Mouse (Mus musculus) hindlimb bud, embryonic 11.5 days (tissue): ENCODE data around the gene Notch2.
"Not testable (repeated sequence)": the region's sequence is repeated elsewhere in the genome, so short reads cannot be mapped to it uniquely, and the experiment has no call there.

Experiments
- DNase-seq: peaks from one replicate; pipeline ENCODE4 v3.0.0-alpha.2; 2012; ENCODE audit warnings: low read depth, low spot score; ENCODE audit errors: extremely low spot score

The Notch2 gene

DNA sequence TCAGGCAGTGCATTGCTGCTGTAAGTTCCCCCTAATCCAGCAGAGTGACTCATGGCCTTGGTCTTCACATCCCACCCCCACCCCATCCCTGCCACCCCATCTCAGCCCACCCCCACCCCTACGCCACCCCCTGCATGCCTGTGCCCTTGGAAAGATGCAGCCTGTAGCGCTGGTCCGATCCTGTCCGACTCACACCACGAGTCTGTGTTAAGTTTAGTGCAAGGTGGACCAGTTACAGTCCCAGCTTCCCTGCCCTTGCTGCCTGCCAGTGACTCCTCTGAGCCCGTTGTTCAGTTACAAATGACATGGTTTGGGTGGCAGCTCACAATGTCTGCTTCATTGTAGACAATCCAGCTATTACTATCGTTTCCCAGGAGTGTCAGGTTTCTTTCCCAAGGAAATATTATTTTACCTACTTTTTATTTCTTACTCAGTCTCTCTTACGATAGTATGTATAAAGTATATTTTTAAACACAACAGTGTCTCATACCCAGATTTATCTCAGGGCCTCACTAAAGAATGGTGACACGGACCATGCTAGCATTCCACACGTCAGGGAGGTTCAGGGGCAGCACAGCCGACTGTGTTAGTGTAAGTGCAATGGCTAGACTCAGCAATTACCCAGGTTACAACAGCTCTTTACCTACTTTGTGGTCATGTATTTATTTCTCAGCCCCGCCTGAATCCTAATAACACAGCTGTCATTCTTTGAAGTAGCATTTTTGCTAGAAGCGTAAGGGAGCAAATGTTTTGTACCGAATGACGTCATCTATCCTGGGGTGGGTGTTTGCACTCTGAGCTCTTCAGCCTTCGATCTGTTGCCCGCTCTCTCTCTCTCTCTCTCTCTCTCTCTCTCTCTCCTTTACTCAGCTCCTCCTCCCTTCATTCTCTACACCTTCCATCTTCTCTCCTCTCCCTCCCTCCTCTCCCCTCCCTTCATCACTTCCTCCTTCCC is 81.6 kb downstream of the Notch2 start:
- no peak for DNase-seq

DNA sequence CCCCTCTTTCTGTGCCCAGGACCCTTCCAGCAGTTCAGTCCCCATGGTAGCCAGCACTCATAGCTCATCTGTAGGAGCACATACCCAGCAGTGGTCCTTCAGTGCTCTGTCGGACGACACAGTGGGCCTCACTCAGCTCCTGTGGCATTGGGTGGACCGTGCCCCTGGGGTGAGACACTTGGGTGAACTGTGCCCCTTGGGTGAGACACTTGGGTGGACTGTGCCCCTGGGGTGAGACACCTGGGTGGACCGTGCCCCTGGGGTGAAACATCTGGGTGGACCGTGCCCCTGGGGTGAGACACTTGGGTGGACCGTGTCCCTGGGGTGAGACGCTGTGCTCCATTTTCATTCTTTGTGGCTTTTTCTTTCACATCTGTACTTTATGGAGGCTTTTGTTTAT is 83.7 kb downstream of the Notch2 start:
- DNase-seq = no peak

DNA sequence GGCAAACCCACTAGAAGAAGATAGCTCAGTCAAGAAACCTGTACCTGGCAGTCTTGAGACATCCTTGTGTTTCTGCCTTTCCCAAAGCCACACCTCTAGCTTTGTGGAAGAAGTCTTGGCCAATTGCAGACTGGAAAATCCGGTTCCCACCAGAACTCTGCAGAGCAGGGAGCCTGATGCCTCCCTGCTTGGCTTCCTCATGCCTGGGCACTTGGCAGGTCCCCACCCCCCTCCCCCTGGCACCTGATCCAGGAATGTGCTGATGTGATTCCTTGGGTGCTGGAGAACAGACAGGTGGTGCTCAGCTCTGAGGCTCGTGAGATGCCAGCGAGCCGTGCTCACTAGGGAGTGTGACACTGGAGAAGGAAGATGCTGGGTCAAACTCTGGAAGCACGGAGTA is 85.3 kb downstream of the Notch2 start:
- no peak for DNase-seq

DNA sequence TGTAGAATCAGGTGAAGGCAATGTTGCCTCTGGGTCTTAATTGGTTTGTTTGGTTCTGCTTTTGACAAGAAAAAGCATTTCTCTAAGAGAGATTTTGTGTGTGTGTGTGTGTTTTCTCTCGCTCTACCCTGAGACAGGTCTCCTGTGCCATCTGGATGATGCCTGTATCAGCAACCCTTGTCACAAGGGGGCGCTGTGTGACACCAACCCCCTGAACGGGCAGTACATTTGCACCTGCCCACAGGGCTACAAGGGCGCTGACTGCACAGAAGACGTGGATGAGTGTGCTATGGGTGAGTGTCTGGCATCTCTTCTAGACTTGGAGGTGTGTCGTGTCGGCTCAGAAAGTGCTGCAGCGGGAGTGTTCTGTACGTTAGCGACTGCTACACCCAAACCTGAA is 86.0 kb downstream of the Notch2 start:
- no peak for DNase-seq

DNA sequence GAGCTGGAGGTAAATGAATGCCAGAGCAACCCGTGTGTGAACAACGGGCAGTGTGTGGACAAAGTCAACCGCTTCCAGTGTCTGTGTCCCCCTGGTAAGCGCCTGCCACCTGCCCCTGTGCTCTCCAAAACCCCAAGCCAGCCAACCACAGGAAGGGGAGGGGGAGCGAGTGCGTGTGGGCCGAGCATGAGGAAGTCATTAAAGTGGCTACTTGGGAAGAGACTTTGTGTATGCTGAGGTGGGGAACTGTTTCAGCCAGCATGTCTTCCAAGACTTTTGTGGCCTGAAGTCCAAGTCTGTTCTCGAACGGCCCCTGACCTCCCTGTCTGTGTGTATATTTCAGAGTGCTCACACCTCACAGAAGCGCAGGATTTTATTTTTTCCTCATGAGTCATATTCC is 88.2 kb downstream of the Notch2 start:
- DNase-seq = no peak

DNA sequence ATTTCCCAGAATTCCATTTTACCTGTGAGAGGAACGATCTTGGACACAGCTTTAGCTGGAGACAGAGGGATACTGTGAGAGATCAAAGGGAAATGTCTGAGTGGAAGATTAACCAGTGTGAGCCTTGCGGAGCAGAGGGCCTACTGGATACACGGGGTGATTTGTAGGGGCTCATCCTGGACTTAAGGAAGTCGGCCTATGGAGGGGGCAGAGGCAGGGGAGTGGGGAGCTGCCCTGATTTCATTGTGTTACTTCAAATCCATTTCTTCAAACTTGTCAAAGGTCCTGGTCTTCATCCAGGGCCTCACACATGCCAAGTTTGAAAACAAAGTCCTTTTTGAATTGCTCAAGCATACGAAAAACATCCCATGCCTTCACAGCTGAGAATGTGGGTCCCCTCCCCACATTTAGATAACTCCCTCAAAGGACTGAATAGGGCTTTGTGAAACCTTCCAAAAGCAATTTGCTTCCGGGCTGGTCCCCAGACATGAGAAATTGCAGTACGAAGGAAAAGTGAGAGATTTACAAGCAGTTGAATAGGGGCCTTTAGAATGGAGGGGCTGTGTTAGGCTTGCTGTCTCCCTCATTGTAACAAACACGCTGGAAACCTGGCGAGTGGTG is 91.6 kb downstream of the Notch2 start:
- no peak for DNase-seq

DNA sequence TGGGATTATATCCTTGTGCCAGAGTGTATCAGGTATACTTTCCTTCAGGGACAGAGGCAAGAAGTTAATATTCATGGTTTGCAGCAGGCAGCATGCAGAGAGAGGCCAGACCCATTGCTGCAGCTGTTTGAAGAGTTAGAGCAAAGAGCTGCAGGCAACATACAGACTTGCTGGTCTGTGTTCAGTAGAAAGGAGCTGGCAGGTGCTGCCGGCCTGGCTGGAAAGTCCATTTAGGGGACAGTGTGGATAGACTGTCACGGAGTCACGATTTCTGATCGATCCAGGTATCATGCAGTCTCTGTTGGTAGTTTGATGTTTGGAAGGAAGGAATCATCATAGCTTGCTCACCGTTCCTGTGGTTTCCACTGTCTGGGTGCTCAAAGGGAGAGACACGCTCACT is 92.2 kb downstream of the Notch2 start:
- DNase-seq = no peak

DNA sequence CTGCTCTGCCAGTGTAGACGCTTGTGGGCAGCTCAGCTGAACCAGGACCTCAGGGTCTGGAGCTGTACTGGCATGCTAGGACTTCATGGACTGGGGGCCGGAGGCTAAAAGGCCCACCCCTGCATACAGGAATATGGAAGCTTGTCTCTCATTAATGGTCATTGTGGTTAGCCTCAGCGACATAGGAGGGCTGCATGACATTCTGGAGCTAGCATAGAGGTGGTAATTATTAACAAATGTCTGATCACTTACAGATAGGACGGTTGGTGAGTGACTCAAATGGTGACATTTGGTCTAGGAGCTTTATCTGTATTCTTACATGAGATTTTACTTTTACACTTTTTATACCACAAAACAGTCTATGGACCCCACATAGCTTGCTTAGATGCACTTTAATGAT is 92.8 kb downstream of the Notch2 start:
- no peak for DNase-seq

DNA sequence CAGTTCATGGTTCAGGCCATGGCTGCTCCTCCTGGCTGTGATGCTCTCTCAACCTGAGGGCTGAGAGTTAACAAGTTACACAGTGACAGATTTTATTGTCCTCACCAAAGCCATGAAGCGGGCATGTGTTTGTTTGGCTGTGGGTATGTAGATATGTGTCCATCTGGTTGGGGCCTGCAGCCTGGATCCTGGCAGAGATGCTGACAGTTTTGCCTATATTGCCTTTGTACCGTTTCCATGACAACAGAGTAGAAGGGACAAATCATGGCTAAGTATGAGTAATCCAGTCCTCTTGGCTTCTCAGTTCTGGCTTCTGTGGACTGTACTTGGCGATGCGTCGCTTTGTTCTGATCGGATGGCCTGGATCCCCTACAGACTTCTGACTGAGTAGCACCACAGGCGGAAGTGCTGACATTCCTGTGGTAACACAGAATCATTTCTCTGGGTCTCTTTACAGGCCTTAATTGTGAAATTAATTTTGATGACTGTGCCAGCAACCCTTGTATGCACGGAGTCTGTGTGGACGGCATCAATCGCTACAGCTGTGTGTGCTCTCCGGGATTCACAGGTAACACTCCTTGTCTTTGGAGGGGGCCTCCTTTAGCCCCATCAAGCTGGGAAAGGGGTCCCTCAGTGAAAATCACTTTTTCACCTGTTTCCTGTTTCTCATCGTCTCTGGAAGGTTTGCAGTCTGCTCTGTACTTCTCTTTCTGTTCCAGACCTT is 93.4 kb downstream of the Notch2 start:
- DNase-seq = no peak

DNA sequence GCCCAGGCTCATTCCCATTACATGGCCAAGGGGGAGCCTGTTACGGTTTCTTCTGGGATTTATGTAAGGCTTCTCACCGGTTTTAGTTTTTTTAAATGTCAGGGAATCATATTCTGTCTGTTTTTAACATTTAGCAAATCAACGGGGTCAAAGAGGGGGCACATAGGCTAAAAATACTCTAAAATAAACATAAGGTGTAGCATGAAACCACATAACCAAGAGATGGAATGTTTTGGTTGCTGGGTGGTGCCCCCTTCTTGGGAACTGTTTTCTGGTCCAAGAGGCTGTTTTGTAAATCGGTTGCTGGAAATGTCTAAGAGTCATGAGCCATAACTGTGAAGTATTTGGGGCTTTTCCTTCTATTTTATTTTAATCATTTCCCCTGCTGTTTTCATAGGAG is 95.1 kb downstream of the Notch2 start:
- DNase-seq = no peak

DNA sequence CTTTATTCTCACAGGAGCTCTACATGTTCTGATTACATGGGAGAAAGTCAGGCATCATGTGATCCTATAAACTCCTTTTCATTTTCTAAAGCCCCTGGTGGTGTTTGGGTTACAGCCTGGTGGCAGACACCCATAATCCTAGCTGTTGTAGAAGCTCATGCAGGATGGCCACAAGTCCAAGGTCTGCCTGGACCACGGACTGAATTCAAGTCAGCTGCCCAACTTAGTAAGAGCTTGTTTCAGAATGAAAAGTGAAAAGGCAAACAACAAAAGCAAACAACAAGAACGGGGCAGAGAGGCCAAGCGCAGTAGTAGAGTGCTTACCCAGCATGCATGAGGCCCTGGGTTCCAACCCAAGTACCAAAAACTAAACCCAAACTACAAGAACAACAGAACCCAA is 95.5 kb downstream of the Notch2 start:
- DNase-seq = no peak

DNA sequence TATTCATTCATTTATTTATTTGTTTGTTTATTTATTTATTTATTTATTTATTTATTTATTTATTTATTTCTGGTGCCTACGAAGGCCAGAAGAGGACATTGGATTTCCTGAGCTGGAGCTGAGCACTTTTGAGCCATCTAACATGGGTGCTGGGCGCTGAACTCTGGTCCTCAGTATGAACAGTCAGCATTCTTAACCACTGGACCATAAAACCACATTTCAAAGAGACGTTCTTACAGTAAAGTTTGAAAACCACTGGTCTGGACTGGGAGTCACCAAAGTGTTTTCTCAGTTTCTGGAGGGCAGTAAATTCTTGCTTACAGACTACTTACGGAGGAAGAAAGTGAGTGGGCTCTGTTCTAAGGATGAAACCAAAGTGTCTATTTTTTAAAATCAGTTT is 97.3 kb downstream of the Notch2 start:
- DNase-seq = no peak

DNA sequence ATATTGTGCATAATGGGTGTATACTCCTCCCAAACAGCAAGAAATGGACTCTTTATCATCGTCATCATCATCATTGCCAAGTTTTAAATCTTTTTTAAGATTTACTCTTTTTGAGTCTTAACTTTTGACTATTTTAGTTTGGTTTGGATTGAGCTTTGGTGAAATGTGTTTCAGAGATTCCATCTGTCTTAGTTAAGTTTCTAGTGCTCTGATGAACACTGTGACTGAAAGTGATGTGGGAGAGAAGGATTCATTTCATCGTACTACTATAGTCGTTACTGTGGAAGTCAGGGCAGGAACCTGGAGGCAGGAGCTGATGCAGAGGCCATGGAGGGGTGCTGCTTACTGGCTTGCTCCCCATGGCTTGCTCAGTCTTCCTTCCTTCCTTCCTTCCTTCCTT is 104.9 kb downstream of the Notch2 start:
- no peak for DNase-seq

DNA sequence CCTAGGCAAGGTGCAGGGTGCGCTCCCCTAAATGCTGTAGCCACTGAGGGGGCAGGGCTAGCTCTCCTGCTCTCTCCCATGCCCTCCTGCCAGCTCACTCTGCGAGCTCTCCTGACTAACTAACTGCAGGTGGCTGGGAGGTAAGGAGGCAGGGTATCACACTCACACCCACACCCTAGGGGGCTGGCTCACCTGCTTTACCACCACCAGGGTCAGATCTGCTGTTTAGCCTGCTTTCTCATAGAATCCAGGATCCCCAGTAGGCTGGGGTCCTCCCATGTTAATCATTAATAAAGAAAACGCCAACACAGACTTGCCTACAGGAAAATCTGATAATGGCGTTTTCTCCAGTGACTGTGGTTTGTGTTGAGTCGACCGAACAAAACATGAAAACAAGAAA is 106.0 kb downstream of the Notch2 start:
- no peak for DNase-seq

DNA sequence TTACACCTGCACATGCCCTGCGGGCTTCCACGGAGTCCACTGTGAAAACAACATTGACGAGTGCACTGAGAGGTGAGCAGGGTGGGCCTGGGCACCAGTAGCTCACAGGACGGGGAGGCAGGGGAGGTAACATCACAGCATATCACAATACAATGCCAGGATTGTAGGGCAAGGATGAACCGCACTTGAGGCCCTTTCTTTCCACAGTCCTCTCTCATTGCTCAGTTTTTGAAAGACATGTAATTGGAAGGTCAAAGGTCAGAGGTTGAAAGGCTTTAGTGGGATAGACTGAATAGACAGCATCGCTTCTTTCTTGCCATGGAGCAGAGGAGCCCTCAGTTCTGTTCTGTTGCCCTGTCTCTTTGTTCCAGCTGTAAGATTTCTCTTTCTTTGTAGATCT is 107.6 kb downstream of the Notch2 start:
- no peak for DNase-seq

DNA sequence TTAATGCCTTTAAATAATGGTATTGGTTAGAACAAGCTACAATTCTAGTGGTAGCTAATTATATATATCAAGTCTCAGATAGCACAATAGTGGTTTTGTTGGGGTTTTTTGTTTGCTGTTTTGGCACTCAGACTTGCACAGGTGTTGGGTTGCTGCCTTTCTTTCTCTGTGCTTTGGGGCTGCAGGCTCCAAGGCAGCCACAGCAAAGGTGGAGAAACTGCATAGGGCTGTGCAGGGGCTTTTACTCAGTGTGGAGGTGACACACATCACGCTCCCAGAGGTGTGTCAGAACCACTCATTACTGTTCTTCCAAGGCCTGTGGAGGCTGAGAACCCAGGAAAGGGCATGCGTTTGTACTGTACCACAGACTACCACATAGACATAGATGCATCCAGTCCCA is 114.4 kb downstream of the Notch2 start:
- DNase-seq = no peak

DNA sequence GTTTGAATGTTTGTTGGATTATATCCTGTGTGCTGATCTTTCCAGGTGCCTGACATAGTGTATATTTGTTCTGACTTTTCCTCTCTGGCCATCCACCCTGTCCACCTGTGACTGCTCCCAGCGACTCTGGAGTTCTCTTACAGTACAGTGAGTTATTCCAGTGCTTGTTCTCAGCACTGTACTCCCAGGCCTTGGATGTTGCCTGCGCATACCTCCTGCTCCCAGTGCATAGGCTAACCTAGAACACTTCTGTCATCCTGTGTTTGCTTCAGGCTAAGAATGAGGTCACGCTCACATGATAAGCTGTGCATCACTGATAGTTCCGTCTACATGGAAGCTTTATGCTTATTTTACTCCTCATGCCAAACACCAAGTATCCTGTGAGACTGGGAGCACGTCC is 115.4 kb downstream of the Notch2 start:
- DNase-seq = no peak

DNA sequence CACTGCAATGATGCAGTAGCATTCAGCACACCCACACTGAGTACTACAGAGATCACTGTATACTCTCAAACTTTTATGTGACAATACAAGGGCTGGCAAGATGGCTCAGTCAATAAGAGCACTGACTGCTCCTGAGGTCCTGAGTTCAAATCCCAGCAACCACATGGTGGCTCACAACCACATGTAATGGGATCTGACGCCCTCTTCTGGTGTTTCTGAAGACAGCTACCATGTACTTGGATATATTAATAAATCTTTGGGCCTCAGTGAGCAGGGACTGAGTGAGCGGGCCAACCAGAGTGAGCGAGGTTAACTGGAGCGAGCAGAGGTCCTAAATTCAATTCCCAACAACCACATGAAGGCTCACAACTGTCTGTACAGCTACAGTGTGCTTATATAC is 118.8 kb downstream of the Notch2 start:
- not testable (repeated sequence) for DNase-seq

DNA sequence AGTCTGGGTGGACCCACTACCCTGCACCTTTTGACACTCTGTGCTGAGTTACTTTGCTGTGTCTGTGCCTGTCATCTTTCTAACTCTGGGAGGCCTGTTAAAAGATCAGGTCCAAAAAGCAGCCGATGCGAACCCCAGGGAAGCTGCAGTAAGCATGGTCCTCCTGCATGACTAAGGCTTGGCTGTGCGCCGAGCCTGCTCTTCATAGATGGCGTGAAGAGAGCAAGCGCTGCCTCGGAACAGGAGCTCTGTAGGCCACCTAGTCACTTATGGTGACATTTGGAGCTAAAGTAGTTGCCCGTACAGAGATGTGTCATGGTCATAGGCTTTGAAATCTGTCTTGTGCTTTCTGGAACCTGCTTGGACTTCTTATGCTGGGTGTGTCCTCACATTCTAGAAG is 119.3 kb downstream of the Notch2 start:
- no peak for DNase-seq

DNA sequence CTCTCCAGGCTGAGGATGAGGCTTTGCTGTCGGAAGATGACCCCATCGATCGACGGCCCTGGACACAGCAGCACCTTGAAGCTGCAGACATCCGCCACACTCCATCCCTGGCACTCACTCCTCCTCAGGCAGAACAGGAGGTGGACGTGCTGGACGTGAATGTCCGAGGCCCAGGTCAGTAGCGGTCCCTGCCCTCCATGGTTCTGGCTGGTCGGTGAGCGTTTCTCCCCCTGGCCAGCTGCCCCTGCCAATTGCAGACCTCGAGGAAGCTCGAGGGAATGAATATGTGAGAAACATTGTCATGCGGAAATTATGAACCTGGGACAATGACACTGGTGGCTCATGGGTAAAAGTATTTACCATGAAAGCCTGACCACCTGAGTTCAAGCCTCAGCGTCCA is 128.1 kb downstream of the Notch2 start:
- DNase-seq = no peak

DNA sequence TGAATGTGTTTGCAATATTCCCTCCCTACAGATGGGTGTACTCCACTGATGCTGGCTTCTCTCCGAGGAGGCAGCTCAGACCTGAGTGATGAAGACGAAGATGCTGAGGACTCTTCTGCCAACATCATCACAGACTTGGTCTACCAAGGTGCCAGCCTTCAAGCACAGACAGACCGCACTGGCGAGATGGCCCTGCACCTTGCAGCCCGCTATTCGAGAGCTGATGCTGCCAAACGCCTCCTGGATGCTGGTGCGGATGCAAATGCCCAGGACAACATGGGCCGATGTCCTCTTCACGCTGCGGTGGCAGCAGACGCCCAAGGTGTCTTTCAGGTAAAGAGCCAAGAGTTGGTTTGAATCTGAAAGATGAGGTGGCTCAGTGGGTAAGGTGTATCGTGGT is 129.5 kb downstream of the Notch2 start:
- no peak for DNase-seq

DNA sequence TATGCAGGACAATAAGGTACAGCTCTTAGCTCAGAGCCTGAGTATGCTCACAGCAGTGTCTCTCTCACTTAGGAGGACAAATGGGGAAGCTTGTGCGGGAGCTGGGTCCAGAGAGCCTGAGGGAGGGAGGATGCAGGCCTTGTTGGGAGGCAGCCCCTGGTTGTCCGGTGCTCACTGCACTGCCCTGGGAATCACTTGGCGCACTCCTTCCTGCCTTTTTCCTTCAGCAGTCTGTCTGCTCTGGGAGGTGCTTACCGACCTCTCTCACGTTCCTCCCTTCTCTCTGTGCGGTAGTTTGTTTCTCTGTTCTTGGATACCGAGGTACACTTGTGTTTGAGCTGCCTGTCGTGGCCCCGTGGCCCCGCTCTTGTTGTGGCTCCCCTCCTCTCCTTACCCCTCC is 131.9 kb downstream of the Notch2 start:
- DNase-seq = no peak
